Mouse (Mus musculus): Measurements from ENCODE around the gene Siglech. TPM values are rescaled to one million over a fixed set of nuclear protein-coding genes. Genes with fewer than 3 reads are reported as not detected.
A peak's percentile ranks its signal among the peaks of the same experiment; 100 is the strongest.
"Not testable (repeated sequence)": the region's sequence is repeated elsewhere in the genome, so short reads cannot be mapped to it uniquely, and the experiment has no call there.

Gene Siglech
- polyA plus RNA-seq, 1 experiment from 2014 or later: 2.2 TPM

GRCm38 (mm10) chr7:55780011-55780410, 12.0 kb downstream of the Siglech start:
- no peak overlapping the region for H3K4me3 ChIP-seq (ENCODE audit: low read depth, low read length)
- peak; percentile 46; the same call in 1 of the 2 replicates for ATAC-seq (ENCODE audit: low read depth)
- H3K9me3 ChIP-seq (ENCODE audit: control insufficient read depth, low read length): no peaks in the 10 kb centered on the region
- no peak overlapping the region for H3K9ac ChIP-seq (replicated peaks; ENCODE audit: low read depth, low read length)
- no peaks in the 10 kb centered on the region for H3K27me3 ChIP-seq (ENCODE audit: control insufficient read depth, insufficient read depth, low read length)
- H3K4me1 ChIP-seq (ENCODE audit: control insufficient read depth, insufficient read depth, low read length): no peaks in the 10 kb centered on the region
- no peak overlapping the region for H3K4me2 ChIP-seq (ENCODE audit: low read depth, low read length)
- no peak overlapping the region for H3K27ac ChIP-seq (ENCODE audit: low read depth, low read length)
- WGBS: 45% methylated on average over 4 of the region's 4 CpGs
- H3K36me3 ChIP-seq (ENCODE audit: control insufficient read depth, insufficient read depth, low read length): no peaks in the 10 kb centered on the region

- no peak overlapping the region for H3K27ac ChIP-seq (ENCODE audit: low read depth, low read length)
- no peak overlapping the region for H3K9ac ChIP-seq (replicated peaks; ENCODE audit: low read depth, low read length)
- no peaks in the 10 kb centered on the region for H3K36me3 ChIP-seq (ENCODE audit: control insufficient read depth, insufficient read depth, low read length)
- 62% methylated on average over 3 of the region's 3 CpGs for WGBS
- H3K4me1 ChIP-seq (ENCODE audit: control insufficient read depth, insufficient read depth, low read length): no peaks in the 10 kb centered on the region
- H3K27me3 ChIP-seq (ENCODE audit: control insufficient read depth, insufficient read depth, low read length): no peaks in the 10 kb centered on the region
- no peaks in the 10 kb centered on the region for H3K9me3 ChIP-seq (ENCODE audit: control insufficient read depth, low read length)
- no peak for ATAC-seq (ENCODE audit: low read depth)
- H3K4me2 ChIP-seq (ENCODE audit: low read depth, low read length): no peak overlapping the region
- H3K4me3 ChIP-seq (ENCODE audit: low read depth, low read length): no peak overlapping the region
Observed at GRCm38 (mm10) chr7:55782493-55782892, 14.5 kb downstream of the Siglech start.

GRCm38 (mm10) chr7:55784580-55784979, 16.6 kb downstream of the Siglech start:
- no peaks in the 10 kb centered on the region for H3K36me3 ChIP-seq (ENCODE audit: control insufficient read depth, insufficient read depth, low read length)
- no peaks in the 10 kb centered on the region for H3K27me3 ChIP-seq (ENCODE audit: control insufficient read depth, insufficient read depth, low read length)
- H3K4me2 ChIP-seq (ENCODE audit: low read depth, low read length): no peak overlapping the region
- ATAC-seq (ENCODE audit: low read depth): no peak
- no peaks in the 10 kb centered on the region for H3K9me3 ChIP-seq (ENCODE audit: control insufficient read depth, low read length)
- WGBS: 85% methylated on average over 3 of the region's 3 CpGs
- H3K4me1 ChIP-seq (ENCODE audit: control insufficient read depth, insufficient read depth, low read length): no peaks in the 10 kb centered on the region
- H3K27ac ChIP-seq (ENCODE audit: low read depth, low read length): no peak overlapping the region
- H3K4me3 ChIP-seq (ENCODE audit: low read depth, low read length): no peak overlapping the region
- no peak overlapping the region for H3K9ac ChIP-seq (replicated peaks; ENCODE audit: low read depth, low read length)

- H3K27me3 ChIP-seq (ENCODE audit: control insufficient read depth, insufficient read depth, low read length); H3K9me3 ChIP-seq (ENCODE audit: control insufficient read depth, low read length); H3K4me2 ChIP-seq (ENCODE audit: low read depth, low read length); H3K9ac ChIP-seq (replicated peaks; ENCODE audit: low read depth, low read length); ATAC-seq (ENCODE audit: low read depth); H3K27ac ChIP-seq (ENCODE audit: low read depth, low read length); H3K4me3 ChIP-seq (ENCODE audit: low read depth, low read length); H3K4me1 ChIP-seq (ENCODE audit: control insufficient read depth, insufficient read depth, low read length); H3K36me3 ChIP-seq (ENCODE audit: control insufficient read depth, insufficient read depth, low read length): not testable (repeated sequence)
- 81% methylated on average over 5 of the region's 5 CpGs for WGBS
Observed at GRCm38 (mm10) chr7:55790586-55790985, 22.6 kb downstream of the Siglech start.

- 65% methylated on average over 3 of the region's 3 CpGs for WGBS
- H3K4me2 ChIP-seq (ENCODE audit: low read depth, low read length): no peak overlapping the region
- H3K9me3 ChIP-seq (ENCODE audit: control insufficient read depth, low read length): no peaks in the 10 kb centered on the region
- H3K9ac ChIP-seq (replicated peaks; ENCODE audit: low read depth, low read length): no peak overlapping the region
- H3K4me1 ChIP-seq (ENCODE audit: control insufficient read depth, insufficient read depth, low read length): peaks cover 7% of the 10 kb centered on the region
- H3K36me3 ChIP-seq (ENCODE audit: control insufficient read depth, insufficient read depth, low read length): peaks cover 14% of the 10 kb centered on the region
- ATAC-seq (ENCODE audit: low read depth): no peak
- no peaks in the 10 kb centered on the region for H3K27me3 ChIP-seq (ENCODE audit: control insufficient read depth, insufficient read depth, low read length)
- no peak overlapping the region for H3K4me3 ChIP-seq (ENCODE audit: low read depth, low read length)
- H3K27ac ChIP-seq (ENCODE audit: low read depth, low read length): no peak overlapping the region
Observed at GRCm38 (mm10) chr7:55792280-55792679, 24.3 kb downstream of the Siglech start.

GRCm38 (mm10) chr7:55793236-55793951, 25.4 kb downstream of the Siglech start:
- Histone ChIP-seq H3K27me3 (ENCODE audit: control insufficient read depth, insufficient read depth, low read length) (no peaks in the 10 kb centered on the region), H3K27ac (ENCODE audit: low read depth, low read length) (peak overlapping the region; percentile 72), H3K4me2 (ENCODE audit: low read depth, low read length) (peak overlapping the region; percentile 85), H3K9me3 (ENCODE audit: control insufficient read depth, low read length) (no peaks in the 10 kb centered on the region), H3K4me1 (ENCODE audit: control insufficient read depth, insufficient read depth, low read length) (peaks cover 7% of the 10 kb centered on the region), H3K9ac (replicated peaks; ENCODE audit: low read depth, low read length) (peak overlapping the region; percentile 97; the same call in 1 of the 2 replicates), H3K36me3 (ENCODE audit: control insufficient read depth, insufficient read depth, low read length) (peaks cover 15% of the 10 kb centered on the region), H3K4me3 (ENCODE audit: low read depth, low read length) (peak overlapping the region; percentile 69)
- 37% methylated on average over 13 of the region's 13 CpGs for WGBS
- ATAC-seq (ENCODE audit: low read depth): peak; percentile 13

GRCm38 (mm10) chr7:55793952-55794603, 26.1 kb downstream of the Siglech start, which contains the start of gene Tubgcp5:
Gene Tubgcp5 (plus strand): TSS chr7:55794154.
- Histone ChIP-seq H3K9ac (replicated peaks; ENCODE audit: low read depth, low read length) (peak within 1 kb of the TSS; percentile 97), H3K4me1 (ENCODE audit: control insufficient read depth, insufficient read depth, low read length) (peaks cover 7% of the 10 kb centered on the region), H3K9me3 (ENCODE audit: control insufficient read depth, low read length) (no peaks in the 10 kb centered on the region), H3K4me3 (ENCODE audit: low read depth, low read length) (peak within 1 kb of the TSS; percentile 69), H3K36me3 (ENCODE audit: control insufficient read depth, insufficient read depth, low read length) (peaks cover 15% of the 10 kb centered on the region), H3K27ac (ENCODE audit: low read depth, low read length) (peak within 1 kb of the TSS; percentile 72), H3K4me2 (ENCODE audit: low read depth, low read length) (peak within 1 kb of the TSS; percentile 85), H3K27me3 (ENCODE audit: control insufficient read depth, insufficient read depth, low read length) (no peaks in the 10 kb centered on the region)
- under 1% methylated on average over 51 of the region's 51 CpGs for WGBS
- ATAC-seq (ENCODE audit: low read depth): peak; percentile 100

- H3K36me3 ChIP-seq (ENCODE audit: control insufficient read depth, insufficient read depth, low read length): peaks cover 53% of the 10 kb centered on the region
- no peaks in the 10 kb centered on the region for H3K9me3 ChIP-seq (ENCODE audit: control insufficient read depth, low read length)
- no peak overlapping the region for H3K4me2 ChIP-seq (ENCODE audit: low read depth, low read length)
- H3K27me3 ChIP-seq (ENCODE audit: control insufficient read depth, insufficient read depth, low read length): no peaks in the 10 kb centered on the region
- no peak overlapping the region for H3K4me3 ChIP-seq (ENCODE audit: low read depth, low read length)
- no peak overlapping the region for H3K27ac ChIP-seq (ENCODE audit: low read depth, low read length)
- no peak overlapping the region for H3K9ac ChIP-seq (replicated peaks; ENCODE audit: low read depth, low read length)
- ATAC-seq (ENCODE audit: low read depth): no peak
- peaks cover 2% of the 10 kb centered on the region for H3K4me1 ChIP-seq (ENCODE audit: control insufficient read depth, insufficient read depth, low read length)
- WGBS: 87% methylated on average over 3 of the region's 3 CpGs
Observed at GRCm38 (mm10) chr7:55799981-55800380, 32.0 kb downstream of the Siglech start.

- peaks cover 60% of the 10 kb centered on the region for H3K36me3 ChIP-seq (ENCODE audit: control insufficient read depth, insufficient read depth, low read length)
Observed at GRCm38 (mm10) chr7:55809967-55810366, 42.0 kb downstream of the Siglech start.

More at GRCm38 (mm10) chr7:55809967-55810366, 42.0 kb downstream of the Siglech start:
- H3K4me1 ChIP-seq (ENCODE audit: control insufficient read depth, insufficient read depth, low read length): no peaks in the 10 kb centered on the region
- no peak for ATAC-seq (ENCODE audit: low read depth)
- H3K27ac ChIP-seq (ENCODE audit: low read depth, low read length): no peak overlapping the region
- H3K9ac ChIP-seq (replicated peaks; ENCODE audit: low read depth, low read length): no peak overlapping the region
- H3K4me3 ChIP-seq (ENCODE audit: low read depth, low read length): no peak overlapping the region
- no peaks in the 10 kb centered on the region for H3K9me3 ChIP-seq (ENCODE audit: control insufficient read depth, low read length)
- WGBS: 96% methylated on average over 2 of the region's 2 CpGs
- H3K27me3 ChIP-seq (ENCODE audit: control insufficient read depth, insufficient read depth, low read length): no peaks in the 10 kb centered on the region
- no peak overlapping the region for H3K4me2 ChIP-seq (ENCODE audit: low read depth, low read length)
